Mouse (Mus musculus) lung, embryonic 14.5 days (tissue): ENCODE measurements around the gene Lrrc20. TPM values are rescaled to one million over a fixed set of nuclear protein-coding genes. Genes with fewer than 3 reads are reported as not detected.

Experiments used
- ATAC-seq: fragments of 200-750 bp; cut with Nextera tagmentation; 2 replicates; pipeline ENCODE4 v1.8.0; 2017; ENCODE audit warnings: mild to moderate bottlenecking, moderate TSS enrichment, moderate library complexity; ENCODE audit not compliant: insufficient read depth
- DNase-seq: peaks from one replicate; pipeline ENCODE4 v3.0.0-alpha.2; 2015
- H3K27ac ChIP-seq: fragments of 300-500 bp; sonication (generic); 2 replicates; pipeline ENCODE4 v1.5.1; 2014; ENCODE audit warnings: low read depth, mild to moderate bottlenecking, moderate library complexity
- H3K27me3 ChIP-seq: fragments of 300-500 bp; sonication (generic); 2 replicates; pipeline ENCODE4 v1.6.1; 2014; ENCODE audit warnings: low read length, control low read depth; ENCODE audit not compliant: insufficient read depth
- H3K36me3 ChIP-seq: fragments of 300-500 bp; sonication (generic); 2 replicates; pipeline ENCODE4 v1.6.1; 2014; ENCODE audit warnings: control low read depth; ENCODE audit not compliant: insufficient read depth
- H3K4me1 ChIP-seq: fragments of 300-500 bp; sonication (generic); 2 replicates; pipeline ENCODE4 v1.6.1; 2014; ENCODE audit warnings: antibody characterized with exemption, control low read depth; ENCODE audit not compliant: insufficient read depth
- H3K4me2 ChIP-seq: fragments of 300-500 bp; sonication (generic); 2 replicates; pipeline ENCODE4 v1.6.1; 2014; ENCODE audit warnings: mild to moderate bottlenecking
- H3K4me3 ChIP-seq: fragments of 300-500 bp; sonication (generic); 2 replicates; pipeline ENCODE4 v1.5.1; 2014; ENCODE audit warnings: low read depth, low read length
- H3K9ac ChIP-seq: fragments of 300-500 bp; sonication (generic); 2 replicates; pipeline ENCODE4 v1.6.1; 2014
- H3K9me3 ChIP-seq: fragments of 300-500 bp; sonication (generic); 2 replicates; pipeline ENCODE4 v1.6.1; 2016; ENCODE audit warnings: low read depth, low read length, control low read depth
- CTCF ChIP-seq: IDR thresholded peaks from 2 replicates; pipeline ENCODE4 v1.5.1; 2016; ENCODE audit warnings: antibody characterized with exemption, low read depth
- WGBS: fragments of 180-500 bp; shearing (Covaris S2); extraction: QIAGEN DNeasy Blood & Tissue Kit; methylation state at CpG from one replicate; pipeline ENCODE4 v1.1.7; 2014; 5-methylcytosine and 5-hydroxymethylcytosine counted together
- polyA plus RNA-seq: library from polyadenylated mRNA; unstranded; fragments of >200 nt; fragmentation: Nextera tagmentation; extraction: Ambion mirVana; gene quantifications from 2 replicates; pipeline ENCODE4 v1.2.1, GENCODE M21; 2014

Lrrc20 gene
- polyA plus RNA-seq, 1 experiment from 2014 or later = 9.8 TPM

- 30% methylated on average over 12 of the region's 12 CpGs for WGBS
- no peaks in the 10 kb centered on the region for H3K27me3 ChIP-seq
- no peak for TF ChIP-seq CTCF
- no peaks in the 10 kb centered on the region for H3K4me1 ChIP-seq
- DNase-seq (peak; percentile 39), ATAC-seq (peak; percentile 81)
- H3K9ac ChIP-seq = no peak overlapping the region
- H3K27ac ChIP-seq = no peak overlapping the region
- H3K4me3 ChIP-seq = no peak overlapping the region
- H3K4me2 ChIP-seq = no peak overlapping the region
- H3K36me3 ChIP-seq = no peaks in the 10 kb centered on the region
- H3K9me3 ChIP-seq = no peaks in the 10 kb centered on the region
Measured at GRCm38 (mm10) chr10:61544127-61544862, 68.7 kb downstream of the Lrrc20 start.

- ATAC-seq = peak; percentile 38; the same call in 1 of the 2 replicates
- no peak overlapping the region for H3K27ac ChIP-seq
- no peak overlapping the region for H3K4me3 ChIP-seq
- no peaks in the 10 kb centered on the region for H3K9me3 ChIP-seq
- no peak overlapping the region for H3K4me2 ChIP-seq
- no peaks in the 10 kb centered on the region for H3K36me3 ChIP-seq
- H3K4me1 ChIP-seq = no peaks in the 10 kb centered on the region
- H3K9ac ChIP-seq = no peak overlapping the region
- DNase-seq = no peak
- 37% methylated on average over 9 of the region's 9 CpGs for WGBS
- TF ChIP-seq CTCF = no peak
- no peaks in the 10 kb centered on the region for H3K27me3 ChIP-seq
Measured at GRCm38 (mm10) chr10:61544863-61545240, 69.3 kb downstream of the Lrrc20 start.

- Histone ChIP-seq H3K27ac (no peak overlapping the region), H3K4me2 (no peak overlapping the region), H3K27me3 (no peaks in the 10 kb centered on the region), H3K36me3 (no peaks in the 10 kb centered on the region), H3K9ac (no peak overlapping the region), H3K4me1 (no peaks in the 10 kb centered on the region), H3K9me3 (no peaks in the 10 kb centered on the region), H3K4me3 (no peak overlapping the region)
- 83% methylated on average over 8 of the region's 8 CpGs for WGBS
- DNase-seq = no peak
- no peak for ATAC-seq
- TF ChIP-seq CTCF = no peak
Measured at GRCm38 (mm10) chr10:61550106-61550505, 74.5 kb downstream of the Lrrc20 start.

- H3K4me3 ChIP-seq = no peak overlapping the region
- TF ChIP-seq CTCF = no peak
- no peak for ATAC-seq
- DNase-seq = no peak
- H3K27me3 ChIP-seq = no peaks in the 10 kb centered on the region
- H3K27ac ChIP-seq = no peak overlapping the region
- no peaks in the 10 kb centered on the region for H3K9me3 ChIP-seq
- H3K4me1 ChIP-seq = no peaks in the 10 kb centered on the region
- H3K36me3 ChIP-seq = no peaks in the 10 kb centered on the region
- H3K4me2 ChIP-seq = no peak overlapping the region
- no peak overlapping the region for H3K9ac ChIP-seq
- 78% methylated on average over 6 of the region's 6 CpGs for WGBS
Measured at GRCm38 (mm10) chr10:61555155-61555554, 79.6 kb downstream of the Lrrc20 start.

- ATAC-seq (no peak), DNase-seq (no peak)
- Histone ChIP-seq H3K27ac (no peak overlapping the region), H3K4me1 (no peaks in the 10 kb centered on the region), H3K4me2 (no peak overlapping the region), H3K36me3 (no peaks in the 10 kb centered on the region), H3K9me3 (no peaks in the 10 kb centered on the region), H3K9ac (no peak overlapping the region), H3K27me3 (no peaks in the 10 kb centered on the region), H3K4me3 (no peak overlapping the region)
- WGBS = 69% methylated on average over 2 of the region's 2 CpGs
- no peak for TF ChIP-seq CTCF
Measured at GRCm38 (mm10) chr10:61558631-61559030, 83.0 kb downstream of the Lrrc20 start.

GRCm38 (mm10) chr10:61559544-61559943 lies 83.9 kb downstream of the Lrrc20 start:
- DNase-seq (no peak), ATAC-seq (no peak)
- H3K9ac ChIP-seq = no peak overlapping the region
- H3K36me3 ChIP-seq = no peaks in the 10 kb centered on the region
- H3K4me3 ChIP-seq = no peak overlapping the region
- H3K4me2 ChIP-seq = no peak overlapping the region
- no peak for TF ChIP-seq CTCF
- H3K4me1 ChIP-seq = no peaks in the 10 kb centered on the region
- no peaks in the 10 kb centered on the region for H3K27me3 ChIP-seq
- no peak overlapping the region for H3K27ac ChIP-seq
- H3K9me3 ChIP-seq = no peaks in the 10 kb centered on the region

- no peaks in the 10 kb centered on the region for H3K9me3 ChIP-seq
- DNase-seq = no peak
- H3K9ac ChIP-seq = no peak overlapping the region
- 58% methylated on average over 9 of the region's 9 CpGs for WGBS
- ATAC-seq = no peak
- H3K27ac ChIP-seq = no peak overlapping the region
- H3K4me2 ChIP-seq = no peak overlapping the region
- no peaks in the 10 kb centered on the region for H3K4me1 ChIP-seq
- no peak for TF ChIP-seq CTCF
- no peaks in the 10 kb centered on the region for H3K36me3 ChIP-seq
- H3K27me3 ChIP-seq = no peaks in the 10 kb centered on the region
- no peak overlapping the region for H3K4me3 ChIP-seq
Measured at GRCm38 (mm10) chr10:61563550-61563949, 87.9 kb downstream of the Lrrc20 start.
